Mouse (Mus musculus) cerebellum, adult 2 months (tissue): ENCODE data around the gene Gli2. TPM values are rescaled to one million over a fixed set of nuclear protein-coding genes. Genes with fewer than 3 reads are reported as not detected.
A peak's percentile ranks its signal among the peaks of the same experiment; 100 is the strongest.

Experiments
- DNase-seq, 2 experiments: peaks; one replicate each; pipeline ENCODE4 v3.0.0; 2021
- H3K27ac ChIP-seq: fragments of 200-500 bp; 2 replicates; pipeline ENCODE4 v1.5.1; 2012; ENCODE audit warnings: low read length, control low read depth, inconsistent platforms; ENCODE audit not compliant: insufficient read depth
- H3K27me3 ChIP-seq: fragments of 200-500 bp; 2 replicates; pipeline ENCODE4 v1.6.1; 2012; ENCODE audit warnings: inconsistent platforms, mild to moderate bottlenecking, low read length, moderate library complexity; ENCODE audit not compliant: control insufficient read depth, insufficient read depth
- H3K4me1 ChIP-seq: fragments of 200-500 bp; 2 replicates; pipeline ENCODE4 v1.6.1; 2011; ENCODE audit warnings: low read length; ENCODE audit not compliant: control insufficient read depth, insufficient read depth
- H3K4me3 ChIP-seq: fragments of 200-500 bp; replicated peaks from 2 replicates; pipeline ENCODE3; 2011; ENCODE audit warnings: mild to moderate bottlenecking, low read depth, low read length, control low read depth; ENCODE audit not compliant: insufficient read depth
- CTCF ChIP-seq: fragments of 200-500 bp; IDR thresholded peaks from 2 replicates; pipeline ENCODE4 v1.5.1; 2011; ENCODE audit warnings: low read depth, mild to moderate bottlenecking, control low read depth, low read length, moderate library complexity, borderline replicate concordance; ENCODE audit not compliant: insufficient read depth
- POLR2A ChIP-seq: fragments of 200-500 bp; IDR thresholded peaks from 2 replicates; pipeline ENCODE4 v1.6.1; 2011; ENCODE audit warnings: low read length, control low read depth, borderline replicate concordance; ENCODE audit not compliant: insufficient read depth
- WGBS: fragments of 180-500 bp; shearing (Covaris S2); methylation state at CpG from one replicate; pipeline ENCODE4 v1.1.7; 2018; 5-methylcytosine and 5-hydroxymethylcytosine counted together
- polyA plus RNA-seq: library from polyadenylated mRNA; depleted of rRNA; stranded (reverse); fragments of >200 nt; gene quantifications from 2 replicates; pipeline ENCODE4 v1.2.3, GENCODE M21; 2012

Gene Gli2
- polyA plus RNA-seq, 1 experiment = 2.4 TPM

- TF ChIP-seq CTCF (no peak), POLR2A (no peak)
These were observed 44.5 kb downstream of the Gli2 start for GRCm38 (mm10) chr1:119008949-119009348.

DNA sequence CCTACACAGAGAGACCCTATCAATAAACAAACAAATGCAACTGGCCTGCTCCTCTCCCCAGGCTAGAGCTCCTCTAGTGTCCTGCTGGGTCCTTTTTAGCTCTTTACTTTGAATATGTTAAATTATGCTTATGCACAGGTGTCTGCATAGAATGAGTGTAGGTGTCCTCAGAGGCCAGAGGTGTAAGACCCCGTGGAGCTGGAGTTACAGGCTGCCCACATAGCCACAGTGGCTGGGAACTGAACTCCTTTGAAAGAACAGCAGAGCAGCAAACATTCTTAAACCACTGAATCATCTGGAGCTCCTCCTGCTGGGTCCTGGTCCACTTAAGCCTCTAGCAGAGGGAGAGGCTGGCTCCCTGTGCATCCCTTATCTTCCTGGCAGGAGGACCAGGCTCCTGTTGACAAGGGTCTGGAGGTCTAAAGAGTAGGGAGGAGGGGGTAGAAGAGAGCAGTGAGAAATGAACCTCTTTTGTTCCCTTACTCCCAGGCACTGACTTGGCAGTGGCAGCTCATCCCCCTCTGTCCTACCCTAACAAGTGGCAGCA is 49.5 kb downstream of the Gli2 start:
- no peaks in the 10 kb centered on the region for H3K27me3 ChIP-seq
- TF ChIP-seq CTCF = no peak
- DNase-seq = no peak
- no peak overlapping the region for H3K4me3 ChIP-seq
- WGBS = 69% methylated on average over 1 of the region's 1 CpGs
- no peak overlapping the region for H3K27ac ChIP-seq
- peaks cover 12% of the 10 kb centered on the region for H3K4me1 ChIP-seq

More at GRCm38 (mm10) chr1:119008949-119009348, 44.5 kb downstream of the Gli2 start:
- Histone ChIP-seq H3K27ac (no peak overlapping the region), H3K4me3 (no peak overlapping the region), H3K27me3 (no peaks in the 10 kb centered on the region), H3K4me1 (no peaks in the 10 kb centered on the region)
- DNase-seq = no peak

- 4% methylated on average over 12 of the region's 12 CpGs for WGBS
- Histone ChIP-seq H3K27me3 (no peaks in the 10 kb centered on the region; the same call in 1 of the 2 replicates), H3K4me3 (no peak overlapping the region), H3K27ac (no peak overlapping the region), H3K4me1 (peaks cover 12% of the 10 kb centered on the region)
- peak; percentile 74 to 90 for DNase-seq
- TF ChIP-seq CTCF (no peak), POLR2A (no peak)
These were observed 51.9 kb downstream of the Gli2 start for GRCm38 (mm10) chr1:119001454-119002034.

DNA sequence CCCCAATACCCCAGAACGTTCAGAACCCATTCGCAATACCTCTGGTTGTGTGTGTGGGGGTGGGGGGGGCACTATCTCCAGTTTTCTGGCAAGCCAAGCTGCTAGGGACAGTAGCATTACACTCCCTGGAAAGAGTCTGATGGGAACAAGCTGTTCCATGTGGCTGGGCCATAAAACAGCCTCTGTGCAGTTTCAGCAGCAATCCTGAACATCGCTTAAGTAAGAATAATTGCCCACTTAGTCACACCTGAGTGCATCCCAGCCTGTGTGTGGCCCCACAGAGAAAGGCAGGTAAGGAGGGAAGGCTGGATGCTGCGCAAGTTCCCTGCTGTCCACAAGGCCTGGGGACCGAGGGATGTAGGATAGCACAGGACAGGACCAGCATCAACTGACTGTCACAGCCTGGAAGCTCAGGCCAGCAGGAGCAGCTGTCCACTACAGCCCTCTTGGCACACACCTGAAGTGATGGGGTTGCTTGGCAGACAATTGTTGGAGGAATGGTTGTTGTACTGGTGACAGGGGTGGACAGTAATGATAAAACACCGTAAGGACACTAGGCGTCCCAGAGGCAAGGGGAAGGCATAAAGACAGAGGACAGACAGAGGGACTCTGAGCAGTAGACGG is 58.8 kb downstream of the Gli2 start:
- H3K27me3 ChIP-seq = peaks cover 1% of the 10 kb centered on the region; the same call in 1 of the 2 replicates
- H3K4me1 ChIP-seq = no peaks in the 10 kb centered on the region; the same call in 1 of the 2 replicates
- DNase-seq = no peak
- TF ChIP-seq CTCF = no peak
- TF ChIP-seq POLR2A = no peak
- no peak overlapping the region for H3K27ac ChIP-seq
- no peak overlapping the region for H3K4me3 ChIP-seq
- 53% methylated on average over 8 of the region's 8 CpGs for WGBS

DNA sequence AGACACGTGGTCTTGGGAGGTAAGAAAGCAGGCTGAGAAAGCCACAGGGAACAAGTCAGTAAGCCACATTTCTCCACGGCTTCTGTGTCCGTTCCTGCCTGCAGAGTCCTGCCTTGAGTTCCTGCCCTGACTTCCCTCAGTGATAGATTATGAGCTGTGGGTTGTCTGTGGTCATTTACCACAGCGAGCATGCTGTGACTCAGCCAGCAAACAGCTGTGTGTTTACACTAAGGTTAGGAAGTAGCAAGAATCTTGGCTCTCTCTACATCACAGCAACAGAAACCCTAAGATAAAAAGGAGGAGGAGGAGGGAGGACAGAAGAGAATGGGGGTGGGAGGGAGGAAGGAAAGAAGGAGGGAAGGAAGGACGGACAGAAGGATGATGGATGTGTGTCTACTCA is 59.6 kb downstream of the Gli2 start:
- WGBS = 80% methylated on average over 5 of the region's 5 CpGs
- H3K27me3 ChIP-seq = peaks cover 1% of the 10 kb centered on the region; the same call in 1 of the 2 replicates
- TF ChIP-seq CTCF = no peak
- no peak for TF ChIP-seq POLR2A
- no peak for DNase-seq
- no peak overlapping the region for H3K27ac ChIP-seq
- H3K4me1 ChIP-seq = no peaks in the 10 kb centered on the region; the same call in 1 of the 2 replicates
- H3K4me3 ChIP-seq = no peak overlapping the region

GRCm38 (mm10) chr1:118988331-118988730 is 65.1 kb downstream of the Gli2 start:
- H3K4me1 ChIP-seq = no peaks in the 10 kb centered on the region
- no peaks in the 10 kb centered on the region for H3K27me3 ChIP-seq
- H3K4me3 ChIP-seq = no peak overlapping the region
- WGBS = 49% methylated on average over 6 of the region's 6 CpGs
- no peak overlapping the region for H3K27ac ChIP-seq
- TF ChIP-seq POLR2A (no peak), CTCF (no peak)
- DNase-seq = no peak

DNA sequence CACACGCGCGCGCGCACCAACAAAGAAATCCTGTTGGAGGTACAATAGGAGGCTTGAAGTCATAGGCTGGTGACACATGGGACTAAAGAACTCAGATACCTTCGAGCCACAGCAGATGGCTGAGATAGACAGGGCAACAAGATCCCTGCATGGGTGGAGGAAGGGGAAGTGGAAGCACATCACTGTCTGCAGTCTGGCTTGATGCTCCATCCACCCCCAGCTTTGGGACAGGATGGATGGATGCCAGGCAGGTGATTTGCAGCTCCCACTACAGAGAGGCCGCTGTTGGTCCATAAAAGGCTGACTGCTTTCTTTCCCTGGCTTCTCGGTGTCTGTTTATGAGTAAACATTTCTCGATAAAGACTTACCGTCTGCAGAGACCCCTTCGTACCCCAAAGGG is 65.9 kb downstream of the Gli2 start:
- WGBS = 85% methylated on average over 11 of the region's 11 CpGs
- Histone ChIP-seq H3K4me1 (no peaks in the 10 kb centered on the region; the same call in 1 of the 2 replicates), H3K27ac (no peak overlapping the region), H3K4me3 (no peak overlapping the region), H3K27me3 (no peaks in the 10 kb centered on the region)
- TF ChIP-seq POLR2A (no peak), CTCF (no peak)
- DNase-seq = no peak

DNA sequence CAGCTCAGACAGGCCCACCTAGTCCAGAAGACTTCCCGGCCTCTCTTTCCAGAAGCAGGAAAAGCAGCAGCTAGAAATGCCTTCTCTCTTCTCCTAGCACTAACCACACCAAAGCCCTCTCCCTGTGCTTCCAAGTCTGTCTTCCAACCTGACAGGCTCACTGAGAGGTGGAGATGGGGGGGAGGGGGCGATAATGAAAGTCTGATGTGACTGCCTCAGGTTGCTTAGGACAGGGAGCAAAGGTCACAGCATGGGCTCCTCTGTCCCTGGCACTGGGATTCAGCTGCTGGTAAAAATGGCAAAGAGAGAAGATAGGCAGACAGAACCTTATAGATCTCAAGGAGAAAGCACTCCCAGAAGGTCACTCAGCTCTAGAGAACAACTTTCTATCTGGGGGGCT is 70.0 kb downstream of the Gli2 start:
- TF ChIP-seq POLR2A = no peak
- no peak for TF ChIP-seq CTCF
- Histone ChIP-seq H3K27ac (no peak overlapping the region), H3K4me3 (no peak overlapping the region), H3K27me3 (no peaks in the 10 kb centered on the region), H3K4me1 (peaks cover 3% of the 10 kb centered on the region; the same call in 1 of the 2 replicates)
- no peak for DNase-seq
- 85% methylated on average over 2 of the region's 2 CpGs for WGBS
